Mouse (Mus musculus) hindbrain, embryonic 14.5 days (tissue): ENCODE data around the gene Il27. TPM values are rescaled to one million over a fixed set of nuclear protein-coding genes. Genes with fewer than 3 reads are reported as not detected.

Experiments used
- ATAC-seq: fragments of 200-750 bp; cut with Nextera tagmentation; 2 replicates; pipeline ENCODE4 v1.8.0; 2017; ENCODE audit warnings: moderate number of reproducible peaks, mild to moderate bottlenecking, moderate TSS enrichment, moderate library complexity; ENCODE audit not compliant: low FRiP score
- DNase-seq: peaks from one replicate; pipeline ENCODE4 v3.0.0-alpha.2; 2015; ENCODE audit warnings: low spot score
- H3K27ac ChIP-seq: fragments of 300-500 bp; sonication (generic); 2 replicates; pipeline ENCODE4 v1.5.1; 2014; ENCODE audit warnings: mild to moderate bottlenecking, moderate library complexity
- H3K27me3 ChIP-seq: fragments of 300-500 bp; sonication (generic); 2 replicates; pipeline ENCODE4 v1.6.1; 2014; ENCODE audit warnings: mild to moderate bottlenecking, low read length, mixed read lengths; ENCODE audit not compliant: control insufficient read depth, insufficient read depth
- H3K36me3 ChIP-seq: fragments of 300-500 bp; sonication (generic); replicated peaks from 2 replicates; pipeline ENCODE4 v1.6.1; 2014; ENCODE audit not compliant: control insufficient read depth, insufficient read depth
- H3K4me1 ChIP-seq: fragments of 300-500 bp; sonication (generic); replicated peaks from 2 replicates; pipeline ENCODE4 v1.6.1; 2014; ENCODE audit warnings: antibody characterized with exemption, low read length, mixed read lengths; ENCODE audit not compliant: control insufficient read depth, insufficient read depth
- H3K4me2 ChIP-seq: fragments of 300-500 bp; sonication (generic); replicated peaks from 2 replicates; pipeline ENCODE4 v1.6.1; 2014; ENCODE audit warnings: mild to moderate bottlenecking, moderate library complexity
- H3K4me3 ChIP-seq: fragments of 300-500 bp; sonication (generic); replicated peaks from 2 replicates; pipeline ENCODE4 v1.5.1; 2014; ENCODE audit warnings: mild to moderate bottlenecking, low read length
- H3K9ac ChIP-seq: fragments of 300-500 bp; sonication (generic); 2 replicates; pipeline ENCODE4 v1.6.1; 2014
- H3K9me3 ChIP-seq: fragments of 300-500 bp; sonication (generic); 2 replicates; pipeline ENCODE4 v1.6.1; 2016; ENCODE audit warnings: low read length; ENCODE audit not compliant: control insufficient read depth
- WGBS: fragments of 180-500 bp; shearing (Covaris S2); extraction: QIAGEN DNeasy Blood & Tissue Kit; methylation state at CpG from one replicate; pipeline ENCODE4 v1.1.7; 2014; 5-methylcytosine and 5-hydroxymethylcytosine counted together
- polyA plus RNA-seq: library from polyadenylated mRNA; unstranded; fragments of >200 nt; fragmentation: Nextera tagmentation; extraction: Ambion mirVana; gene quantifications from 2 replicates; pipeline ENCODE4 v1.2.1, GENCODE M21; 2014

Gene Il27
- polyA plus RNA-seq, 1 experiment from 2014 or later: not detected

DNA sequence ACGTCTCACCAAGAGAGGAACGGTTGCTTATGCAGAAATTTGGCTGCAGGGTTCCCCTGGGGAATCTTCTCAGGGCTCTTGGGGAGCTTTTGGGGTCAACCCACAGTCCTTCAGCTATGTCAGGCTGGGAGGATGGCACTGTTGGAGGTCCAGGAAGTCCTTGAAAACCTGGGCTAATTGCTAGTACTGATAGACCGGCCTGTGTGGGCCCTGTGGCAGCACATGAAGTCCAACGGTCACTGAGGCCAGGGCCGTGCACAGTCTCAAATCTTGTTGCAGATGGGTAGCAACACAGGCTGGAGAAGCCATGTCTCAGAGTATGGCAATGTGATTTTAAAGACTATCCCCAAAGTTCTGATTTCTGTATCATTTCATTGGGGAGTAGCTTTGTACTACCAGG lies 13.1 kb upstream of the Il27 start:
- H3K36me3 ChIP-seq: no peaks in the 10 kb centered on the region

DNA sequence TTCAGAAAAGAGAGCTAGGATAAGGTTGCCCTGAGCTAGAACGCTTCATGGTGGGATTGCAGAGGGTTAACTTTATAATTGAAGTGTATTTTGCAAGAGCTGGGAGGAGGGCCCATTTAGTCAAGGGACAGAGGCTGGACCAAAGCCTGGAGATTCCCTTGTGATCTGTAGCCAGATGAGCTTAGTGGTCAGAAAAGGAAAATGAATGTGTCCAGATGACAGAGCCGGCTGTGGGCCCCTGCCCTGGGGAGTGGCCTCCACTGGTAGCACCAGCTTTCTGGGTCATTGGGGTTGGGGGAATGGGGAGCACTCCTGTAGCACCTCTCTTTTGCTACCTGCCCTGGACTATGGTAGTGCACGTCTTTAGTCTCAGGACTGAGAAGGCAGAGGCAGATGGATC lies 12.3 kb upstream of the Il27 start:
- Histone ChIP-seq H3K9ac (no peak overlapping the region), H3K36me3 (no peaks in the 10 kb centered on the region), H3K9me3 (no peaks in the 10 kb centered on the region), H3K4me3 (no peak overlapping the region), H3K4me1 (no peaks in the 10 kb centered on the region), H3K4me2 (no peak overlapping the region), H3K27ac (no peak overlapping the region), H3K27me3 (no peaks in the 10 kb centered on the region)
- 80% methylated on average over 3 of the region's 3 CpGs for WGBS
- DNase-seq (no peak), ATAC-seq (no peak)

More for the DNA sequence above, 13.1 kb upstream of the Il27 start:
- no peak overlapping the region for H3K9ac ChIP-seq
- H3K9me3 ChIP-seq: no peaks in the 10 kb centered on the region
- no peak overlapping the region for H3K4me2 ChIP-seq
- 87% methylated on average over 5 of the region's 5 CpGs for WGBS
- ATAC-seq (no peak), DNase-seq (no peak)
- H3K27ac ChIP-seq: no peak overlapping the region
- no peaks in the 10 kb centered on the region for H3K4me1 ChIP-seq
- no peak overlapping the region for H3K4me3 ChIP-seq
- no peaks in the 10 kb centered on the region for H3K27me3 ChIP-seq

DNA sequence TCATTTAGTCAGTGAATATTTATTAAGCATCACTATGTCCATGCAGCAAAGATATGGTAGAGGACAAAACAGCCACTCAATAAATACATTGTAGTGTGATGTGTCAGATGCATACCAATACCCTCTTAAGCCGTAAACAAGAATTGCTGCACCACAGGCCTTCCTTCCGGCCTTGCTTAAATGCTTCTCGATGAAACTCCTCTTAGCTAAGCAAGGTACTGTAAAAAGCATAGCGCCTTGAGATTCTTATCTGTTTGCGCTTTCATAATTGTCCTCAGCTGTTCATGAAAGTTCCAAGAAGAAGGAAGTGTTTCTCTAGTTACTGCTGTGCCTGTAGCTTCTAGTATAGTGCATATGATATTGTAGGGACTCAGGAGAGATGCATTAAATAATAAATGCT lies 11.9 kb upstream of the Il27 start:
- WGBS: 87% methylated on average over 5 of the region's 5 CpGs
- no peak overlapping the region for H3K27ac ChIP-seq
- no peaks in the 10 kb centered on the region for H3K36me3 ChIP-seq
- H3K4me3 ChIP-seq: no peak overlapping the region
- DNase-seq: no peak
- no peaks in the 10 kb centered on the region for H3K9me3 ChIP-seq
- H3K4me1 ChIP-seq: no peaks in the 10 kb centered on the region
- no peaks in the 10 kb centered on the region for H3K27me3 ChIP-seq
- H3K9ac ChIP-seq: no peak overlapping the region
- no peak for ATAC-seq
- H3K4me2 ChIP-seq: no peak overlapping the region

DNA sequence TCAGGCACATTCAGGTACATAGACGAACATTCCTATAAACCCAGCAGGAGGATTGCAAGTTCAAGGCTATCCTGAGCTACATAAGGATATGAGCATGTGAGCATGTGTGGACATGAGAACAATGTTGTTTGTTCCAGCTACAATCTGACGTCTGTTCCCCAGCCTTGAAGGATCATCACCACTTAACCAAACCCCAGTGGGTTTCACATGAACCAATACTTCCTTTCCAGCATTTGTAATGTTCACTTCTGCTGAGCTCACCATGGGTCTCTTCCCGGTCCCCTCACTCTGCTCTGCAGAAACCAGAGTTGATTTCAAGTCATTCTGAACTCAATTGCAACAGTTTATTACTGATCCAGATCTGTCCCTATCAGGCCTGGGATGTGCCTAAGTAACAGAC lies 7.9 kb upstream of the Il27 start:
- Histone ChIP-seq H3K4me3 (no peak overlapping the region), H3K27me3 (no peaks in the 10 kb centered on the region), H3K4me1 (no peaks in the 10 kb centered on the region), H3K9me3 (no peaks in the 10 kb centered on the region), H3K36me3 (no peaks in the 10 kb centered on the region), H3K27ac (no peak overlapping the region), H3K9ac (no peak overlapping the region), H3K4me2 (no peak overlapping the region)
- DNase-seq (no peak), ATAC-seq (no peak)
- 88% methylated on average over 3 of the region's 3 CpGs for WGBS

DNA sequence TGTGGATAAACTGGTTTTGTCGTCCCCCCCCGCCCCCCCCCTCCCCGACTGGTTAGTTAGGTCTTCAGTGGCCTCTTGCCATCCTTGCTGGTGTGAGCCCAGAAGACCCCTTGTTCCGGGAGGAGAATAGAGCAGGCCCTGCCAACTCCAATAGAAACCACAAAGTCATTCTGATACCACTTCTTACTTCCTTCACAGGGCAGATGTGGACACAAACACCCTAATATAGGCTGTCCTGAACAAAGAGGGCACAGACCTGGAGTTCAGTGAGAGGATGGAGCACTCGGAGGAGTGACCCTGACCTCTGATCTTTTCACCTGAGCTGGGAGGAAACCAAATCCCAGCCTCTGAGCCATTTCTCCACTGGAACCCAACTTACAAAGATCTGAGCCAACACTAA lies 7.2 kb upstream of the Il27 start:
- no peaks in the 10 kb centered on the region for H3K36me3 ChIP-seq
- no peak overlapping the region for H3K27ac ChIP-seq
- WGBS: 58% methylated on average over 5 of the region's 5 CpGs
- no peak overlapping the region for H3K9ac ChIP-seq
- no peaks in the 10 kb centered on the region for H3K27me3 ChIP-seq
- ATAC-seq: no peak
- H3K4me3 ChIP-seq: no peak overlapping the region
- no peak for DNase-seq
- H3K9me3 ChIP-seq: no peaks in the 10 kb centered on the region
- no peak overlapping the region for H3K4me2 ChIP-seq
- H3K4me1 ChIP-seq: no peaks in the 10 kb centered on the region

DNA sequence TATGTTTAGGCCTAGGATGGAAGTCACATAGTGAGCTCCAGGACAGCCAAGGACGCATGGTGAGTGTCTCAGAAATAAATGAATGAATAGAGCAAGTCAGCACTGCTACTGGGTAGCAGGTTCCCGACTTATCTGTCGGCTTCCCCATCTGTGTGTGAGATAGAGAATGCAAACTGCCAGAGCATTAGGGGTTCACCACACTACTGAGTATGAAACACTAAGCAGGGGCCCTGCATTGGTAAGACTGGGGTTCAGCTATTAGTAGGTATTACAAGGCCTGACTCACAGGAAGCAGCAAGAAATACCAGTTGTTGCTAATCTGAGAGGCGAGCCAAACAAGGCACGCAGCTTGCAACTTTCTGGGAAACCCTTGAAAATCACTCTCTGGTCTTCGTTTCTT lies 4.2 kb upstream of the Il27 start:
- no peak overlapping the region for H3K9ac ChIP-seq
- H3K4me1 ChIP-seq: no peaks in the 10 kb centered on the region
- H3K4me2 ChIP-seq: no peak overlapping the region
- 87% methylated on average over 6 of the region's 6 CpGs for WGBS
- no peak overlapping the region for H3K4me3 ChIP-seq
- ATAC-seq: no peak
- H3K27me3 ChIP-seq: peaks cover 3% of the 10 kb centered on the region; the same call in 1 of the 2 replicates
- DNase-seq: no peak
- H3K36me3 ChIP-seq: no peaks in the 10 kb centered on the region
- no peak overlapping the region for H3K27ac ChIP-seq
- H3K9me3 ChIP-seq: no peaks in the 10 kb centered on the region

DNA sequence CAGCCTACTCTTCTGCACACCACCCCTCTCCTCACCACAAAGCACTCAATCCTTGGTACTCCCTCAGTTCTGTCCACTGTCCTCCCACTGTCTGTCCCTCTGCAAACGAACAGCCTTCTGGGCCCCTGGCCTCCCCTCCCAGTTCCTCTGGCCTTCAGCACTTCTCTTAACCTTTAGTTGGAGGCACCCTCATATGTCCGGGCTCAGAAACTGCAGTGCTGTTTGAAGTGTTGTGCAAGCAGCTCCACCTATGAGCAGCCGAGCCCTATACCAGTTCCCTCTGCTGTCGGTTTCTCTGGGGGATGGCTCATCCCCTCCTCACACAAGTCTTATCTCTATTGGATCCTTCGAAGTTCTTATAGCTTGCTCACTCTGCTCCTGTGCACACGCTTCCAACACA lies 1.7 kb upstream of the Il27 start:
- Histone ChIP-seq H3K27ac (no peak overlapping the region), H3K4me1 (no peaks in the 10 kb centered on the region), H3K4me2 (no peak overlapping the region), H3K9ac (no peak overlapping the region), H3K9me3 (no peaks in the 10 kb centered on the region), H3K4me3 (no peak overlapping the region), H3K36me3 (no peaks in the 10 kb centered on the region), H3K27me3 (peaks cover 3% of the 10 kb centered on the region; the same call in 1 of the 2 replicates)
- WGBS: 72% methylated on average over 6 of the region's 6 CpGs
- ATAC-seq (no peak), DNase-seq (no peak)

DNA sequence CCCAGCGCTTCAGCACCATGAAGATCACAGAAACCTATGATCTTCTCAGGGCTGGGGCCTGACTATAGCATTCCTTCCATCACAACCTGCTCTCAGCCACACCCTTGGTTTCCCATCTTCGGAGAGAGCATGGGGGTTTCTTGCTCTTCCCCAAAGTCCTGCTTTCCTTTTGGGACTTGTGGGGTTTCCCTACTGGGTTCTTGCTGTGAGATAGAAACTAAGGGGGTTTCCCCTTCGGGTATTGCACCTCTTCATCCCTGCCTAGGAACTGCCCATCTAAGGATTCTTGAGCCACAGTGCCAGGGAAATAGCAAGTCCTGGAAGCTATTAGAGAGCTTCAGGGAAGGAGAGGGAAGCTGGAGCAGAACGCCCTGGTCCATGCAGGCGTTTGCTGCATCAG lies 1.1 kb upstream of the Il27 start:
- peaks cover 3% of the 10 kb centered on the region; the same call in 1 of the 2 replicates for H3K27me3 ChIP-seq
- no peak overlapping the region for H3K27ac ChIP-seq
- 75% methylated on average over 5 of the region's 5 CpGs for WGBS
- no peak overlapping the region for H3K4me2 ChIP-seq
- no peaks in the 10 kb centered on the region for H3K4me1 ChIP-seq
- ATAC-seq (no peak), DNase-seq (no peak)
- no peak overlapping the region for H3K9ac ChIP-seq
- no peaks in the 10 kb centered on the region for H3K9me3 ChIP-seq
- no peaks in the 10 kb centered on the region for H3K36me3 ChIP-seq
- H3K4me3 ChIP-seq: no peak overlapping the region

DNA sequence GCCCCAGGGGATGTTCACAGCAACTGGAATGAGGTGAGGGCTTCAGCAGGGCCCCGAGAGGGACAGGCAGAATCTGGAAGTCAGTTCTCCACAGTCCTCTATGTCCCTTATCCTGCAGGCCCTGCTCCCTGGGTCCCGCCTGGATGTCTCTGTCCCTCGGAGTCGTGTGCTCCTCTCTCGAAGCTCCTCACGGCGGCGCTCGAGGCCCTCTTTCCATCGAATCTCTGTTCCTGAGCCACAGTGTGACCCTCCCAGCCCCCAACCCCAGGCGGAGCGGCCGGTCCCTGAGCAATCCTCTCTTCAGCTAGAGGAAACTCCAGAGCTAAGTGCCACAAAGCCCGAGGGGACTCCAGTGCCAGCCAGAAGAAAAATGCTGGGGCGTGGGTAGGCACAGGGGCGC lies 7.0 kb downstream of the Il27 start:
- peak overlapping the region; percentile 21 for H3K9ac ChIP-seq

DNA sequence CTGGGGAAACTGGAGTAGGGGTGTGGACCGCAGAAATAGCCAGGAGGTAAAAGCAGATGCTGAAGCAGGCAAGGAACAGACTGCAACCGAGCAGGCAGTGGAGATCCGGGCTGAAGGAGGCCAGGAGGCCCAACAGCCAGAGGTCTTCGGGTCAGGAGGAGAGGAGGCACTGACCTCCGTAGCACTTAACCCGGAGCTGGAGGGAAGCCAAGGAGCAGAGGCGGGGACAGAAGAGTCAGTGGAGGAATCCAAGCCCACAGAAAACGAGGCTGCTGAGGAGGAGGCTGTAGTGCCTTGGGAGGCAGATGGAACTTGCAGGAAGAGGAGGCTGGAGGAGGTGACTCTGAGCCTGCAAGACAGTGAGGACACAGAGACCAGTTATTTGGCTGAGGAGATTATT lies 7.9 kb downstream of the Il27 start:
- ATAC-seq (no peak), DNase-seq (no peak)
- H3K9me3 ChIP-seq: no peaks in the 10 kb centered on the region
- 0 out of 2 replicates have a peak overlapping the region, but pooled peaks have one; percentile 21 for H3K9ac ChIP-seq
- no peak overlapping the region for H3K4me3 ChIP-seq
- no peak overlapping the region for H3K27ac ChIP-seq
- no peak overlapping the region for H3K4me2 ChIP-seq
- peaks cover 6% of the 10 kb centered on the region; the same call in 1 of the 2 replicates for H3K27me3 ChIP-seq
- 65% methylated on average over 8 of the region's 8 CpGs for WGBS
- H3K36me3 ChIP-seq: no peaks in the 10 kb centered on the region
- peaks cover 14% of the 10 kb centered on the region; the same call in 1 of the 2 replicates for H3K4me1 ChIP-seq

More for the DNA sequence above, 7.0 kb downstream of the Il27 start:
- no peak overlapping the region for H3K4me3 ChIP-seq
- DNase-seq: peak; percentile 53
- H3K4me2 ChIP-seq: peak overlapping the region; percentile 22; the same call in 1 of the 2 replicates
- H3K4me1 ChIP-seq: 0 out of 2 replicates have a peak, but pooled peaks cover 5% of the 10 kb centered on the region
- H3K9me3 ChIP-seq: no peaks in the 10 kb centered on the region
- no peak for ATAC-seq
- no peaks in the 10 kb centered on the region for H3K36me3 ChIP-seq
- no peak overlapping the region for H3K27ac ChIP-seq
- H3K27me3 ChIP-seq: peaks cover 6% of the 10 kb centered on the region; the same call in 1 of the 2 replicates
- whole genome bisulfite sequencing: 5% methylated on average over 16 of the region's 16 CpGs
